Mouse (Mus musculus) common myeloid progenitor, adult 5-6 weeks (primary cell): ENCODE measurements around the gene Sertad1. TPM values are rescaled to one million over a fixed set of nuclear protein-coding genes. Genes with fewer than 3 reads are reported as not detected.
A peak's percentile ranks its signal among the peaks of the same experiment; 100 is the strongest.
"Not testable (repeated sequence)": the region's sequence is repeated elsewhere in the genome, so short reads cannot be mapped to it uniquely, and the experiment has no call there.

Experiments
- ATAC-seq: replicated peaks from 2 replicates; pipeline ENCODE4 v1.8.0; 2016; ENCODE audit warnings: low read depth, mild to moderate bottlenecking, moderate TSS enrichment, inconsistent platforms; ENCODE audit not compliant: poor library complexity, severe bottlenecking
- total RNA-seq: library from RNA; stranded (forward); fragments of 200-1000, 187-1606 nt; gene quantifications from 2 replicates; pipeline ENCODE4 v1.2.3, GENCODE M21; 2017

Gene Sertad1
- total RNA-seq, 1 experiment from 2014 or later, result 14.0 TPM

- no peak for ATAC-seq
These were observed 6.7 kb downstream of the Sertad1 start for GRCm38 (mm10) chr7:27493450-27493849.

DNA sequence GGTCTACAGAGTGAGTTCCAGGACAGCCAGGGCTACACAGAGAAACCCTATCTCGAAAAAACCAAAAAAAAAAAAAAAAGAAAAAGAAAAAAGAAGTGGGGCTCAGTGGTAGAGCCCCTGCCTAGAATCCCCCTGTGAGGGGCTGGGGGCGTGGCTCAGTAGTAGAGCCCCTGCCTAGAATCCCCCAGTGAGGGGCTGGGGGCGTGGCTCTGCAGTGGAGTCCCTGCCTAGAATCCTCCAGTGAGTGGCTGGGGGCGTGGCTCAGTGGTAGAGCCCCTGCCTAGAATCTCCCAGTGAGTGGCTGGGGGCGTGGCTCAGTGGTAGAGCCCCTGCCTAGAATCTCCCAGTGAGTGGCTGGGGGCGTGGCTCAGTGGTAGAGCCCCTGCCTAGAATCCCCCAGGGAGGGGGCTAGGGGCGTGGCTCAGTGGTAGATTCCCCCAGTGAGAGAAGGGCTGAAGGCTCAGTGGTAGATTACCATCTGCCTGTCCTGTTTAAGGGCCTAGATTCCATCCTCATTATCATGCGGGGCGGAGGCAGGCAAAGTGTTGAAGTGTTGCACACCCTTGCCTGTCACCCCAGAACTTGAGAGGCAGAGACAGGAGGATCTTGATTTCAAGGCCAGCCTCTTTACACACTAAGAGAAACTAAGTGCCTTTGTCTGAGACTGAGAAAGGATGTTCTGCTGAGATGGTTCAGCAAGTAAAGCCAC is 8.1 kb downstream of the Sertad1 start:
- ATAC-seq, result not testable (repeated sequence)

- ATAC-seq, result no peak
These were observed 12.3 kb downstream of the Sertad1 start, which contains the start of gene Prx for GRCm38 (mm10) chr7:27499036-27499435. Gene Prx, plus strand, starts transcription at chr7:27499324.

GRCm38 (mm10) chr7:27501620-27502019 is 14.9 kb downstream of the Sertad1 start:
- no peak for ATAC-seq

GRCm38 (mm10) chr7:27506765-27507370 is 20.2 kb downstream of the Sertad1 start:
- peak; percentile 26 for ATAC-seq

DNA sequence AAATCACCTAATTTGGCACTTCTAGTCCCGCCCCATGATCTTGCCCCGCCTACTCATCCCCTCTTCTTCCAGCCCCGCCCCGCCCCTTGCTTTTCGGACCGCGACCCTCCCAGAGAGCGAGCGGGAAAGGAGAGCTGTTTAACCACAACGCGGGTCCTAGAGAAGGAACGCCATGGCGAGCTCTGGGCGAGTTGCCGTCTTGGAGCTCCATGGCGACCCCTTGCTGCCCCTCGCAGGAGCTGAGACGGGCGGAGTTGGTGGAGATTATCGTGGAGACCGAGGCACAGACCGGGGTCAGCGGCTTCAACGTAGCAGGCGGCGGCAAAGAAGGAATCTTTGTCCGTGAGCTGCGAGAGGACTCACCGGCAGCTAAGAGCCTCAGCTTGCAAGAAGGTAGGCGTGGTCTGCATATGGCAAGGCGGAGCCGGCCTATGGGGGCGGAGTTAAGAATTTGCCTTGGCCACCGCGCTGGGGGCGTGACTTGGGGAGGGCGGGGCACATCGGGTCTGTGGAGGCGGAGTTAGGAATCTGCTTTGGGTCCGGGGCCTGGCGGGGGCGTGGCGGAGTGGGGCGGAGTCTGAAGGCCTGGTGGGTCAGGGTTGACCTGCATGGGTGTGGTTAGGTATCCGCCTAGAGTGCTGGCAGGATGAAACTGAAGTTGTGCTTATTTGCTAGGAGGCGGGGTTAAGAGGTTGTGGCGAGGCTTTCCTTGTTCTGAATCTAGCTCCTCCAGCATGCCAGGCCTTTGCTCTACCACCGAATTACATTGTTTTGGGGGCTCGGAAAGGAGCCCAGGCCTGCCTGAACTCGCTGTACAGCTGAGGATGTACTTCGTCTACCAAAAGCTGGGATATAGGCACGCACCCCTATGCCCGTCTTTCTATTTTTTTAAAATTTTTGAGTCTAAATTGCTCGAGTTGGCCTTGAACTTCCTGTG is 21.3 kb downstream of the Sertad1 start:
- peak; percentile 86 for ATAC-seq

GRCm38 (mm10) chr7:27508648-27509005 is 21.9 kb downstream of the Sertad1 start:
- ATAC-seq, result peak; percentile 68

DNA sequence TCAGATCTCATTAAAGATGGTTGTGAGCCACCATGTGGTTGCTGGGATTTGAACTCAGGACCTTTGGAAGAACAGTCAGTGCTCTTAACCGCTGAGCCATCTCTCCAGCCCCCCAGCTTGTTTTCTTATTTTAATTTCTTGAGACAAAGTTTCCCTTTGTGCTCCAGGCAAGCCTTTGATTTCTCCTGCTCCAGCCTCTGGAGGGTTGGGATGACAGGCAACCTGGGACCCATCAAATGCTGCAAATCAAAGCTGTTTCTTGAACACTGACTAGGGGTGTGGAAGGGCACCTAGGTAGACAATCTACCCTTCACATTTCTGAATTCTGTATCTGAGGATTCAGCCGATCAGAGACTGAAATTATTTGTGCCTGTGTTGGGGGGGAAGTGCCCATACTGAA is 24.1 kb downstream of the Sertad1 start:
- ATAC-seq, result no peak

DNA sequence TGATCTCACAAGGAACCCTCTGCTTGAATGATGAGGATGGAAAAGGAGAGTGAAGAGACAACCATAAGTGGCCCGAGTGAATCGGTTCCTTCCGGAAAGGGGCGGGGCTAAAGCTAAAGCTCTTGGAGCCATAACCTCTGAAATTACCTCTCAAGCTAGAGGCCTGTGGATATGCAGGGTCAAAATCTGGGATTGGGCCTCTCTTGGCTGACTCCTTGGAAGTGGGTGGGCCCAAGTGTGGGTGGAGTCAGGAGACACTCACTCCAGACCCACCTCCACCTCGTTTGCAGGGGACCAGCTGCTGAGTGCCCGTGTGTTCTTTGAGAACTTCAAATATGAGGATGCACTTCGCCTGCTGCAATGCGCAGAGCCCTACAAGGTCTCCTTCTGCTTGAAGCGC is 28.3 kb downstream of the Sertad1 start:
- ATAC-seq, result no peak

GRCm38 (mm10) chr7:27518314-27518713 is 31.6 kb downstream of the Sertad1 start:
- no peak for ATAC-seq

DNA sequence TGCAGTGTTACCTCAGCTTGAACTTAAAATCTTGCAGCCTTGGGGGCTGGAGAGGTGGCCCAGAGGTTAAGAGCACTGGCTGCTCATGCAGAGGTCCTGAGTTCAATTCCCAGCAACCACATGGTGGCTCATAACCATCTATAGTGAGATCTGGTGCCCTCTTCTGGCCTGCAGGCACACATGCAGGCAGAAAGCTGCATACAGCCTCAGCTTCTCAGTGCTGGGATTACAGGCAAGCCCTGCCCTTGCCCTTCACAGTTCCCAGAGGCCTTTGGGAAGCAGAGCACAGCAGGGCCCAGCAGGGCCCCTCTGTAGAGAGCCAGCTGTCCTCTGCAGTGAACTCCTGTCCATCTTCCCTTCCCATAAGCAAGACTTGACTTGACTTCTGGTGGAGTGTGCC is 33.4 kb downstream of the Sertad1 start:
- no peak for ATAC-seq

GRCm38 (mm10) chr7:27520599-27520998 is 33.9 kb downstream of the Sertad1 start:
- no peak for ATAC-seq

DNA sequence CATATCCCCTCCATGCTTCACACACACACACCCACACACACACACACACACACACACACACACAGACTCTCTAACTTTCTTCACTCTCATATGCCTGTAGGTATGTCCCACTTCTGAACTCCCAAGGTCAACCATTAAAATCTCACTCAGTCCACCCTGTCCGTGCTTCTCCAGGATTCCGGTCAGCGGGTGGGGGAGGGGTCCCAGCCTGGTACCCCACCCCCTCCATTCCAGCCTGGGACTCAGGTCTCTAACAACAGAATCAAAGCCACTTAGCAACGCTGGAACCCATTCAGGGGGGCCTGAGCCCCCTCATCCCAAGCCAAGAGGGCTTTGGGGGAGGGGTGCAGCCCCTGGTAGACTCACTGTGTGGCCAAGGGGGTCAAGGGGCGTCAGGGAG is 36.3 kb downstream of the Sertad1 start, which contains the start of gene Hipk4:
TSS of gene Hipk4 (plus strand) at position 301 of the 400 bp plus-strand sequence.
- ATAC-seq, result no peak

DNA sequence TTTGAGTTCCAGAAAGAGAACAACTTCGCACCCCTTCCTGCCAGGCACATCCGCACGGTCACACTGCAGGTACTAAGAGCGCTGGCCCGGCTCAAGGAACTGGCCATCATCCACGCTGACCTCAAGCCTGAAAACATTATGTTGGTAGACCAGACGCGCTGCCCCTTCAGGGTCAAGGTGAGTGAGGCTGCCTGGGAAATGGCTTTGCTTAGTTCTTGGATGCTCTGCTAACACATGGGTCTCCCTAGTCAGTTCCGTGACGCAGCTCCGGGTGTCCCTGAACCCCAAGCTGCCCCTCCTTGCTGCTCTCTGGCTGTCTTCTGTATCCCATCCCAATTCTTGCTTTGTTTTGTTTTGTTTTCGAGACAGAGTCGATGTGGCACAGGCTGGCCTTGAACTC is 37.1 kb downstream of the Sertad1 start:
- ATAC-seq, result no peak

DNA sequence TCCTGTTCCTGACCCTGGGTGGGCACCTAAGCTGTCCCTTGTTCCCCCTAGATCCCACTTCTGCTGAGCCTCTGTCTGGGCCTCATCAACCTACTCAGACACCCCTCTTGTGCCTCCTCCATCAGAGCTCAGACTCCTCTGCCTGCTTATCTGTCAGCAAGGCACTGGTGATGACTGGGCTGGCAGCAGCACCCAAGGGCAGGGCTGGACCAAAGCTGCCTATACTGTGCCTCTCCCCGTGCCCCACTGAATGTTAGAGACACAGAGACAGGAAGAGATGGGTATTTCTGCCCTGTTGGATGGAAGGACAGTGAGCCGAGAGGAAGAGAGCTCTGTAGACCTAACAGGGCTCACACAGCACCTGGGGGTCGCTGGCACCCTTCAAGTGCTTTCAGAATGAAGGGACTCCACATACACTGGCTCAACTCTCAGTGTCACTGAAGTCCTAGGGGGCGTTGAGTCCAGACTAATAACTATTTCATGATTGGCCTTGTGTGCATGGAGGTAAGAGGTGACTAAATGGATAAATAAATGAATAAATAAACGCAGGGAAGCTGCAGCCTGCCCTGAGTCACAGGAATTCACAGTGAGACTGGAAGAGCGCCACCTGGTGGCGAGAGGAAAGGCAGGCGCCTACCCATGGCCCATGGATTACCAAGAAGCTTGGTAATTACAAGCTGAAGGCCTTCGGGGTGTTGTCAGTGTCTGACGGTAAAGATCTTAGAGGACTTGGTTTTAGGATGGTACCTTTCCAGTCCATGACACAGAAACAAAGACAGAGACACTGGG is 39.5 kb downstream of the Sertad1 start:
- ATAC-seq, result peak; percentile 86

GRCm38 (mm10) chr7:27529070-27529469 is 42.4 kb downstream of the Sertad1 start:
- no peak for ATAC-seq

DNA sequence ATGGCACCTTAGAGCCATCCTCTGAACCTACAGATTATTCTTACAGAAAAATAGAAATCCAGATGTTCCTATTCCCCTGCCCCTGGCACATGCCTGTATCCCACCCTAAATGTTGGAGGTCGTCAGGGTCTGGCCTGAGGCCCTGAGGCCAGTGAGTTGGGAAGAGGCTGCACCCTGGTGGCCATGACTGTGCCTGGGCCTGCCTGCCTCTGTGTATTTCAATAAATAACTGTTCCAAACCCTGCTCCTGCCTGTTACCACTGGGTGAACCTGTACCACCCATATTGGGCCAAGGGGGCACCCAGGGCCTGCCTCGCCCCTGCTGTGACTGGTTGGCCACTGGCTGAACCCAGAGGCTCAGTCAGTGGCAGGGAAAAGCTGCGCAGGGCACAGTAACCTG is 44.2 kb downstream of the Sertad1 start:
- no peak for ATAC-seq

DNA sequence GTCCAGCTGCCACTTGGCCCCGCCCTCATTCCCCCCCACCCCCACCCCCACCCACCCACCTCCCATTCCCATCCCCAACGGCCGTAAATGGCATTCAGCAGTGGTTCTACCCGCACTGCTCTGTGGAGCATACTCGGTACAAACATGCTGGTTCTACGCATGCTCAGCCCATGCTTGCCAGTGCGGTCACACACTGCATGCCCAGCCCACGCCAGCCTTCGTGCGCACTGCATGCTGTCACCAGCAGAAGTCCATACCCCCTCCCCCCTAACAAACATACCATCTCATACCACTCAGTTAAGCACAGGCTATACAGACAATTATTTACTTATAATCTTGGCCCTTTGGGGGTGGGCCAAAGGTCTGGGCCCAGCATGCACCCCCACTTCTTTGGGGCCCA is 45.0 kb downstream of the Sertad1 start:
- no peak for ATAC-seq

- no peak for ATAC-seq
These were observed 45.9 kb downstream of the Sertad1 start for GRCm38 (mm10) chr7:27532480-27533050.

DNA sequence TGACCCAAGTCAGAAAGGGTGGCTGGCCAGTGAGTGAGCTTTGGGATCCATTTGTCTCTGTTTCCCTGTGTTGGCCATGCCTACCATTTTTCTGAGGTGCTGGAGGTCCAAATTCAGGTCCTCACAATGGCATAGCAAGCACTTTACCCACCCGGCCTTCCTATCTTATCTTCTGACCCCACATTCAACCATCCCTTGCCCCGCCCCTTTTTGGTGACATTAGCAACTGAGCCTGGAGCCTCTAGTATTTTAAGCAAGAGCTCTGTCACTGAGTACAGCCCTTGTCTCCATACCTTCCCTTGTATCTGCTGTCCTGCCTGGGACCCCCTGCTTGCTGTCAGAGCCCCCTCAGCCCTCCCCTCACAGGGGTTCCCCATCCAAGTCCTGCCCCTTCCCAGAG is 48.7 kb downstream of the Sertad1 start:
- ATAC-seq, result peak; percentile 53; the same call in 1 of the 2 replicates
